In genomic region chr4:10759491-10759890, GRCm38 (mm10) we compare ENCODE assay signal across 25 mouse cellular contexts.
DNase-seq lines count a peak whose midpoint lies in the region; ATAC-seq and TF ChIP-seq lines count a peak whose summit lies in the region.
"Had no signal": no experiment of that assay in that cellular context is flagged by ENCODE, and none has a peak within 500 bp of the region (broad histone marks: within the 10 kb centered on the region; RNA-seq: fewer than 3 reads in every experiment).

No protein-coding gene starts in this region.

- peak overlapping the region; percentile 13; the same call in 1 of the 2 replicates for H3K27ac ChIP-seq in ES-E14 (ENCODE audit: insufficient read depth, low read depth, low read length, poor library complexity, severe bottlenecking)
- H3K27ac ChIP-seq in stomach, postnatal 0 days (replicated peaks), result no peak overlapping the region

- in situ Hi-C loops in ES-E14 (cut with MboI; ENCODE audit: low sequenced_read_pairs in 2 of 2, unreplicated experiment in 2 of 2), result no loop called here

- H3K9ac ChIP-seq in ES-E14 (ENCODE audit: insufficient read depth, low read depth, low read length, poor library complexity, severe bottlenecking), result no peak overlapping the region
- H3K9ac ChIP-seq in stomach, postnatal 0 days (ENCODE audit: low read length), result no peak overlapping the region

- no peak for TF ChIP-seq EP300 in stomach, postnatal 0 days (optimal IDR thresholded peaks at IDR 0.05)

- no peak overlapping the region for H3K4me2 ChIP-seq in stomach, postnatal 0 days (replicated peaks; ENCODE audit: low read depth)

- H3K4me3 ChIP-seq in ES-E14 (ENCODE audit: insufficient read depth in 1 of 2, low read depth in 1 of 2, low read length in 2 of 2, poor library complexity in 1 of 2, severe bottlenecking in 1 of 2), result no peak overlapping the region
- H3K4me3 ChIP-seq in stomach, postnatal 0 days (ENCODE audit: low read depth, low read length), result no peak overlapping the region

- no peak for ATAC-seq in monocyte, adult 5-6 weeks (replicated peaks; ENCODE audit: insufficient number of reproducible peaks, low FRiP score, low TSS enrichment, poor library complexity, severe bottlenecking)
- ATAC-seq in stomach, postnatal 0 days (ENCODE audit: low FRiP score, low TSS enrichment), result no peak
- ATAC-seq: activated CD4-positive, CD25-positive, alpha-beta regulatory T cell, adult 4 months; CD4-positive, CD25-positive, alpha-beta regulatory T cell, adult 4 months; Patski had no signal

- H3K36me3 ChIP-seq in ES-E14 (ENCODE audit: control insufficient read depth, insufficient read depth, low read length, poor library complexity, severe bottlenecking), result no peaks in the 10 kb centered on the region; the same call in 1 of the 2 replicates
- no peaks in the 10 kb centered on the region for H3K36me3 ChIP-seq in stomach, postnatal 0 days (ENCODE audit: control insufficient read depth, insufficient read depth, low read length)
- H3K36me3 ChIP-seq: G1E had no signal

- H3K4me1 ChIP-seq in ES-E14 (ENCODE audit: control insufficient read depth in 2 of 2, insufficient read depth in 2 of 2, low read length in 2 of 2, poor library complexity in 1 of 2), result no peaks in the 10 kb centered on the region
- H3K4me1 ChIP-seq in stomach, postnatal 0 days (replicated peaks; ENCODE audit: control insufficient read depth, insufficient read depth), result no peaks in the 10 kb centered on the region

- no peaks in the 10 kb centered on the region for H3K9me3 ChIP-seq in ES-E14 (ENCODE audit: control insufficient read depth, insufficient read depth, low read depth, low read length)
- no peaks in the 10 kb centered on the region for H3K9me3 ChIP-seq in stomach, postnatal 0 days (ENCODE audit: control insufficient read depth, low read length)
- H3K9me3 ChIP-seq: G1E had no signal

- no peak for TF ChIP-seq CTCF in stomach, postnatal 0 days (IDR thresholded peaks at IDR 0.05; ENCODE audit: low read depth)

- 92% methylated on average over 4 of the region's 4 CpGs for WGBS in stomach, postnatal 0 days

- no peak for DNase-seq in ES-E14 (ENCODE audit: low read depth, low spot score)
- DNase-seq in R1 (ENCODE audit: low read depth, low spot score), result peak; percentile 69
- peak; percentile 59 for DNase-seq in ZHBTc4 (ENCODE audit: low read depth, low spot score)
- DNase-seq in adrenal gland, postnatal 4 days (ENCODE audit: low spot score in 2 of 2), result no peak
- DNase-seq in stomach, postnatal 0 days (ENCODE audit: low spot score), result no peak
- DNase-seq: adrenal gland, adult 2 months; adrenal gland, adult 8-10 months; adrenal gland, postnatal 10 days; adrenal gland, postnatal 14 days; adrenal gland, postnatal 25 days; adrenal gland, postnatal 36 days; B cell, adult 2 months; cerebellum, adult 11 months; cerebellum, adult 11-12 months; cerebellum, adult 18-20 months; cerebellum, adult 2 months; cerebellum, adult 8-10 months; cerebellum, adult 9-10 months; cerebellum, adult 9-11 months had no signal

- no peaks in the 10 kb centered on the region for H3K27me3 ChIP-seq in stomach, postnatal 0 days (ENCODE audit: control insufficient read depth, insufficient read depth, low read length)
- H3K27me3 ChIP-seq: CH12.LX, Patski had no signal

TF ChIP-seq in ES-E14, 5 proteins besides CTCF, POLR2A, EP300 and RAD21:
- no peak for TF ChIP-seq MAFK (IDR thresholded peaks at IDR 0.05; ENCODE audit: insufficient read depth, low read depth, low read length)
- no peak for TF ChIP-seq ZC3H11A (IDR thresholded peaks at IDR 0.05; ENCODE audit: borderline replicate concordance, low read depth, low read length)
- no peak for TF ChIP-seq CHD2 (IDR thresholded peaks at IDR 0.05; ENCODE audit: low read depth, low read length)
- TF ChIP-seq HCFC1 (IDR thresholded peaks at IDR 0.05; ENCODE audit: borderline replicate concordance, insufficient read depth, low read length), result no peak
- TF ChIP-seq ZNF384 (IDR thresholded peaks at IDR 0.05; ENCODE audit: low read depth, low read length), result no peak

Comparison
In these comparisons a context has a peak if more than half of its experiments do, and no peak if none do; other contexts are left out.
1. DNase-seq: peak in R1 (single experiment) and ZHBTc4 (single experiment); none in ES-E14 (single experiment), adrenal gland, postnatal 4 days (0 of 2) and stomach, postnatal 0 days (single experiment).